Comparison of ENCODE assay signal across 7 mouse cellular contexts in the genomic region with DNA sequence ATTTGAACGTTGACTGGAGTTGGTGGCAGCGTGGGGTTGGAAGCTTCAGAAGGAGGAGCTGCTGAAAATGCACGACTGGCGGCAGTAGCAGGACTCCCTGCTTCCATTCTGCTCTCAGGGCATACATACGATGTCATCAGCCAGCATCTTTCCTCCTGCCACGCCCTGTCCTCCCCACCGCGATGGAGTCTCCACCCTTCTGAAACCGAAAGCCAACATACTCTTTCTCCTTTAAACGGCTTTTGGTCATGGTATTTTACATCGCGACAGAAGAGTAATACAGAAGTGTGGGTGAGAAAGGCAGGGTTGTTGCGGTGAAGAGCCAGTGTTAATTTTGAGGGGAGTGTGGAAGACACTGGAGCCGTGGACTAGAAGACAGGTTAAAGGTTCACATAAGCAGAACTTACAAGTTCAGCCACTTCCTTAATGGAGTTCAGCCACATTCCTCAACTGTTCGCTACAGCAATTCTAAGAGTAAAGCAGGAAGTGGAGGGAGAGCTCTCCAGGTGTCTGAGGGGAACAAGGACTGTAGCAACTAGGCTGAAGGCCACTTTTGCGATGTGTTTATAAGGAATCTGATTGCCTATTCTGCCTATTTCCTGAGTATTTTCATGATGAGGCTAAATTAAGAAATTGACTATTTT. TPM values are rescaled to one million over a fixed set of nuclear protein-coding genes. Genes with fewer than 3 reads are reported as not detected.
DNase-seq lines count a peak whose midpoint lies in the region; ATAC-seq and TF ChIP-seq lines count a peak whose summit lies in the region.

No protein-coding gene starts in this region.

- peak overlapping the region; percentile 34 for H3K4me3 ChIP-seq in cortical plate, adult 2 months (ENCODE audit: insufficient read depth, low read length)
- peak overlapping the region; percentile 60 for H3K4me3 ChIP-seq in liver, embryonic 16.5 days (ENCODE audit: low read depth, low read length)
- H3K4me3 ChIP-seq in neural tube, embryonic 14.5 days (ENCODE audit: low read depth, low read length), result no peak overlapping the region

- H3K27me3 ChIP-seq in liver, embryonic 16.5 days (ENCODE audit: control insufficient read depth, insufficient read depth, low read depth, low read length), result no peaks in the 10 kb centered on the region
- no peaks in the 10 kb centered on the region for H3K27me3 ChIP-seq in neural tube, embryonic 14.5 days (ENCODE audit: control insufficient read depth, insufficient read depth, low read length)

- WGBS in liver, embryonic 16.5 days (ENCODE audit: insufficient replicate concordance), result 10% methylated on average over 16 of the region's 16 CpGs
- 45% methylated on average over 16 of the region's 16 CpGs for WGBS in neural tube, embryonic 14.5 days

- H3K27ac ChIP-seq in cortical plate, adult 2 months (ENCODE audit: insufficient read depth, low read length), result no peak overlapping the region
- peak overlapping the region; percentile 68 for H3K27ac ChIP-seq in liver, embryonic 16.5 days (ENCODE audit: low read length)
- H3K27ac ChIP-seq in neural tube, embryonic 14.5 days (ENCODE audit: low read depth, low read length), result no peak overlapping the region; the same call in 1 of the 2 replicates

- no peaks in the 10 kb centered on the region for H3K4me1 ChIP-seq in cortical plate, adult 2 months (ENCODE audit: control insufficient read depth, insufficient read depth, low read length)
- peaks cover 18% of the 10 kb centered on the region for H3K4me1 ChIP-seq in liver, embryonic 16.5 days (ENCODE audit: control insufficient read depth, low read depth, low read length)
- H3K4me1 ChIP-seq in neural tube, embryonic 14.5 days (ENCODE audit: control insufficient read depth, insufficient read depth, low read length), result no peaks in the 10 kb centered on the region; the same call in 1 of the 2 replicates

- no peak for TF ChIP-seq CTCF in cortical plate, adult 2 months (IDR thresholded peaks at IDR 0.05; ENCODE audit: extremely low read depth, insufficient read depth, low read length)

- peak overlapping the region; percentile 69 for H3K4me2 ChIP-seq in liver, embryonic 16.5 days (ENCODE audit: low read depth, low read length)
- H3K4me2 ChIP-seq in neural tube, embryonic 14.5 days (ENCODE audit: low read depth, low read length), result peak overlapping the region; percentile 30; the same call in 1 of the 2 replicates

- ATAC-seq in hematopoietic stem cell, adult 5-6 weeks (replicated peaks in 1 of 2; ENCODE audit: insufficient read depth in 1 of 2, low FRiP score in 2 of 2, low TSS enrichment in 1 of 2, low read depth in 1 of 2, poor library complexity in 2 of 2, severe bottlenecking in 2 of 2), result peak; percentile 88 to 94
- peak; percentile 94 for ATAC-seq in liver, embryonic 16.5 days (ENCODE audit: low read depth)
- no peak for ATAC-seq in neural tube, embryonic 14.5 days (ENCODE audit: low read depth)

- no peaks in the 10 kb centered on the region for H3K36me3 ChIP-seq in liver, embryonic 16.5 days (ENCODE audit: control insufficient read depth, insufficient read depth)
- H3K36me3 ChIP-seq in neural tube, embryonic 14.5 days (ENCODE audit: control insufficient read depth, insufficient read depth, low read length), result no peaks in the 10 kb centered on the region

- peak overlapping the region; percentile 65 for H3K9ac ChIP-seq in liver, embryonic 16.5 days (ENCODE audit: low read depth, low read length)
- H3K9ac ChIP-seq in neural tube, embryonic 14.5 days (replicated peaks; ENCODE audit: low read depth, low read length), result 0 out of 2 replicates have a peak overlapping the region, but pooled peaks have one; percentile 4

- H3K9me3 ChIP-seq in liver, embryonic 16.5 days (replicated peaks; ENCODE audit: control insufficient read depth, low read length), result no peaks in the 10 kb centered on the region
- H3K9me3 ChIP-seq in neural tube, embryonic 14.5 days (ENCODE audit: control insufficient read depth, low read length), result no peaks in the 10 kb centered on the region; the same call in 1 of the 2 replicates

- peak; percentile 14 for DNase-seq in urinary bladder, postnatal 25 days (ENCODE audit: low spot score)
- no peak for DNase-seq in urinary bladder, postnatal 10 days (ENCODE audit: low spot score)
- no peak for DNase-seq in gastrocnemius, postnatal 4 days (ENCODE audit: low spot score in 2 of 2)

- peak; percentile 40; the same call in 1 of the 2 replicates for TF ChIP-seq POLR2A in cortical plate, adult 2 months (IDR thresholded peaks at IDR 0.05; ENCODE audit: extremely low read depth, insufficient read depth, low read length)

RNA-seq across cellular contexts. Expression of a gene that starts 6.1 kb away (rescaled TPM):
- 23.1 and 24.3 TPM in 2 replicates for polyA plus RNA-seq in cortical plate, adult 2 months (2012; rRNA removed)
- 32.5 and 36.2 TPM in 2 replicates for total RNA-seq in hematopoietic stem cell, adult 5-6 weeks (2017)
- 20.0 and 20.5 TPM in 2 replicates for polyA plus RNA-seq in liver, embryonic 16.5 days (2015; fragmentation: Nextera tagmentation; extraction: Ambion mirVana)
- polyA plus RNA-seq in neural tube, embryonic 14.5 days (2014; fragmentation: Nextera tagmentation; extraction: Ambion mirVana), result 38.5 and 47.9 TPM in 2 replicates
- total RNA-seq in gastrocnemius, postnatal 4 days (2021), result 10 to 100 TPM; 31.5 to 32.4 TPM

RNA-seq across cellular contexts. Expression of a gene that starts 51.4 kb away (rescaled TPM):
- 34.2 and 34.4 TPM in 2 replicates for polyA plus RNA-seq in cortical plate, adult 2 months (2012; rRNA removed)
- total RNA-seq in hematopoietic stem cell, adult 5-6 weeks (2017), result 4.7 and 11.0 TPM in 2 replicates
- polyA plus RNA-seq in liver, embryonic 16.5 days (2015; fragmentation: Nextera tagmentation; extraction: Ambion mirVana), result 10.2 and 10.7 TPM in 2 replicates
- polyA plus RNA-seq in neural tube, embryonic 14.5 days (2014; fragmentation: Nextera tagmentation; extraction: Ambion mirVana), result 23.6 and 23.9 TPM in 2 replicates
- 1 to 10 TPM; 4.1 to 4.2 TPM for total RNA-seq in gastrocnemius, postnatal 4 days (2021)
